Mouse (Mus musculus): ENCODE results near the gene Ptma.
"Not testable (repeated sequence)": the region's sequence is repeated elsewhere in the genome, so short reads cannot be mapped to it uniquely, and the experiment has no call there.

Gene Ptma

DNA sequence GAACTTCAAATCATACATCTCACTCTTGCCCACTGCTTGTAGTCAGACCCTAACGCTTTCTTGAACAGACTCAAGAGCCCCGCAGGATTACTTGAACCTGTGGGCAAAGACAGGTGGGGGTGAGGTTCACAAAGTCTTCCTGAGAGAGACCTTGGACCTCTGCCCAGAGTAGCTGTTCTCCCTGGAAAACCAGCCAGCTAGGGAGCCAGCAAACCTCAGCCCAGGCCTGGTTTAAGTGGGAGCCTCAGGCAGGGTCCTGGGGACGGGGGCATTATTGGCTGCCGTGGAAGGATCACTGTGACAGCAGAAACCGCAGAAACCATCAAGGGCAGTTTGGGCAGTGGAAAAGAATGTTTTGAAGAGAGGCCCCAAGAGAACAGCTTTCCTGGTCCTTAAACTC, 29.2 kb upstream of the Ptma start:
- peak; percentile 40 to 43 for DNase-seq

DNA sequence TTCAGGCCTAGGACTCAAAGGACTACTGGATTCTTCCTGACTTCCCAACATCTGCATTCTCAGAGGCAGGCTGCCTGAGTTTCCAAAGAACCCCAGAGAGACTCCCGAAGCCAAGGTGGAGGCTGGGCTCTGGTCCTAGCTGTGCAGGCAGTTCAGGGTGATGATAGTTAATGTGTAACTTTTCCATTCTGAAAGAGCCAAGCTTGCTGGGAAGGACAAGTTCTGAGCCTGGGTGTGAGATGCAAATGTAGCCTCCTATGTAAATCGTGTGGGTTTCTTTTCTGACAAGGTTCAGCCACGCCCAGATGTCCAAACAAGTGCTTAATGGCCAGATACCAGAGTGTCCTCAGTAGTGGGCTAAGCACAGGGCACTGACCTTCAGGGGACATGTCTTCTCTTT, 28.5 kb upstream of the Ptma start:
- DNase-seq: no peak

DNA sequence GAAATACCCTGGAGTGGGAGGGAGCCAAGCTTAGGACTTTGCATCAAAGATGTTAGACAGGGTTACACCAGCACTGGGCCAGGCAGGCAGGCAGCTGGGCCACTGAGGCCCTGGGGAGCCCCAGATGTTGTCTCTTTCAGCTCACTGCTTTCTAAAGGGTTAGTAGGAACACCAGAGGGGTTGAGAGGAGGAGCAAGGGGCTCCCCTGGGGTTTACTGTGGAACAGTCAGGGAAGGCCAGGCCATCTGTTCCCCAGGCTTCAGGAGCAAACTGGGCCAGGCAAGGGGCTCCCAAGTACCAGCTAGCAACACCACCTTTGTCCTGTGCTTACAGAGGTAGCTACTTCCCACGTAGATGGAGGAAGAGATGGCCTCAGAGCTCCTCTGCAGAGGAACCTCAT, 27.9 kb upstream of the Ptma start:
- peak; percentile 65 to 72 for DNase-seq

DNA sequence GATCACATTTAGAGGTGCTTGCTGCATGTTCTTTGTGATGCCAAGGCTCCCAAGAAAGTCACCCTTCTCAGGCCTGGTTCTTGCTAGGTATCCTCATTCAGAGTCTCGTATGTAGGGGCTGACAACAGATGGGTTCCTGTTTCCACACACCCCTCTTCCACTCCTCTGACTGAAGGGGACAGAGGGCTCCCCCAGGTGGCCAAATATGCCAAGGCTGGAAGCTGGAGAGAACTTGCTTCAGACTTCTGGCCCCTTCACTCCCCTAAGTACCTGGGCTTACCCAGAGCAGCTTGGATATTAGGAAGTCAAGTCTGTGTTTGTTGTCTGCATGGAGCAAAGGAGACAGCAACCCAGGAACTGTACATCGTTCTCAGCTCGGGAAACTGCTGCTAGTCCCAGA, 26.6 kb upstream of the Ptma start:
- DNase-seq: peak; percentile 85 to 87

DNA sequence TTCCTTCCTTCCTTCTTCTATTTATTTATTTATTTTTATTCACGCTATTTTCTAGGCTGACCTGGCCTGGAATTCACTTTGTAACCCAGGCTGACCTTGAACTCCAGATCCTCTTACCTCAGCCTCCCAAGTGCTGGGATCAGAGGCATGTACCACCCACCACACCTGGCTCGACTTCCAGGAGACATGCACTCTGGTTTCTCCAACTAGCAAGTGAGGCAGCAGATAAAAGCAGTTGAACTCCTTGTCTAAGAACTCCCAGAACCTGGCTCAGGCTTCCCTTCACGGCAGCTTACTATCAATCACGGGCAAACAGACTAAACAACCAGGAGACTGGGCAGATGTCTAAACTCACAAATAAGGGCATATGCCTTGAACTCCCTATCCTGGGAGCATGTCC, 25.8 kb upstream of the Ptma start:
- DNase-seq: no peak

DNA sequence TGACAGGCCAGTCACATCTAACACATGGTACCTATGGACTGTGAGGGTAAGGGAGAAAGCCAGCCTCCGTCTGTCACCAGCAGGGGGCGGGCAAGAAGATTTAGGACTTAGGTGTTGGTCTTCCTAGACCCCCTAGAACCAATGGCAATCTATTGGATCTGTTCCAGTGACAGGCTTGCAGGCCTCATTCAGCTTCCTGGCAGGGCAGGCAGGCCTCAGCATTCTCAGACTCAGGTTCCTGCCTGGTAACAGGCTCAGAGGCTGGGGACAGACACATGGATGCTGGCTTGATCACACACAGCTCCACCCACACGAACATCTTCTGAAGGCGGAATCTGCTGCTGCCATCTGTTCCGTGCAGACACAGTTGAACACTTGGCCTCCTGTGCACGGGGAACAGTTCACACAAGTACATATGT, 25.4 kb upstream of the Ptma start:
- peak; percentile 89 to 93 for DNase-seq

DNA sequence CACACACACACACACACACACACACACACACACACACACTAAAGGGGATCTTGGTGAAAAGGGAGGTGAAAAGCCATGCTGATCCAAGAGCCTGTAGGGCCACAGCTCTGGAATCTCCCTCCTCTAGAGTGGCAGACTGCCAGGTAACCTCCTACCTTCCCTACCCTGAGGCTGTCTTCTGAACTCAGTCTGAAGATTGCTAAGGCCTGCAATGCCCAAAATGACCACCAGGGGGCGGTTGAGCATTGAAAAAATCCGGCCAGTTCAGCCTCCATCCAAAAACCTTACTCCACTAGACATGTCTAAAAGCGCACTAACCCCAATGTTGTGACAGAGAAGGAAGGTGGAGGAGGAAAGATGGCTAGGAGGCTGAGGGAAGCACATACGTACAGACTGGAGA, 25.0 kb upstream of the Ptma start:
- peak; percentile 97 to 99 for DNase-seq

DNA sequence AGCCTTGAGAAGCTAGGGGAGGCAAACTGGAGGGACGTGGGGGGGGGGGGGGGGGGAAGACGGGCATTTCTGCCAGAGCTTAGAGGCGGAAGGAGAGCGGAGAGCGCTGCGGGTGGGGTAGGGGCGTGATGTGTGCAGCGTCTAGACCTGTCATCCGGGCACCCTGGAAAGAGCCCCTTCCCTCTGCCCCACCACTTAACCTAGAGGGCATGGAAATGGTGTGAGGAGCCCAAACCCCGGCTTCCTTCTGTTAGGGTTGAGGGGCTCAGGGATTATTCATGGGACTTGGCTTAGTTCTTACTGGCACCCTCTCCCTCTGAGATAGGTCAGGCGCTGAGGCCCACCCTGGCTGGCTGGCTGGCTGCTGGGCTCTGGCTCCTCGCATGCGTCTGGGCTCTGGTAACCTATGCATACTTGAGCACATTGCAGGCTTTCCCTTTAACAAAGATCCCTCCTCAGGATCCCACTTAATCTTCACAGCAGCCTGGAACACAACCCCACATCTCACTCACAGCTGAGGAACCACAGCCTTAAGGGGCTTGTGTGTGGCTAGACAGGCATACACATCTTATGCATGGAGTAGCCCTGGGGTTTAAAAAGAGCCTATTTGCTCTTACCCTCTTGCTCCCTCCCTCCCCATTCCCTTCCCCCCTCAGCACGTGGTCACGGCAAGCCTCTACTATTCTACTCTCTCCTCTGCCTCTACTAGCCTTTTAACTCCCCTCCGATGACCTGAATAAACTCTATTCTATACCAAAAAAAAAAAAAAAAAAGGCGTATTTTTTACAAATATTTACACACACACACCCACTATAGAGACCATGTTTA, 24.1 kb upstream of the Ptma start:
- DNase-seq: peak; percentile 48 to 53

DNA sequence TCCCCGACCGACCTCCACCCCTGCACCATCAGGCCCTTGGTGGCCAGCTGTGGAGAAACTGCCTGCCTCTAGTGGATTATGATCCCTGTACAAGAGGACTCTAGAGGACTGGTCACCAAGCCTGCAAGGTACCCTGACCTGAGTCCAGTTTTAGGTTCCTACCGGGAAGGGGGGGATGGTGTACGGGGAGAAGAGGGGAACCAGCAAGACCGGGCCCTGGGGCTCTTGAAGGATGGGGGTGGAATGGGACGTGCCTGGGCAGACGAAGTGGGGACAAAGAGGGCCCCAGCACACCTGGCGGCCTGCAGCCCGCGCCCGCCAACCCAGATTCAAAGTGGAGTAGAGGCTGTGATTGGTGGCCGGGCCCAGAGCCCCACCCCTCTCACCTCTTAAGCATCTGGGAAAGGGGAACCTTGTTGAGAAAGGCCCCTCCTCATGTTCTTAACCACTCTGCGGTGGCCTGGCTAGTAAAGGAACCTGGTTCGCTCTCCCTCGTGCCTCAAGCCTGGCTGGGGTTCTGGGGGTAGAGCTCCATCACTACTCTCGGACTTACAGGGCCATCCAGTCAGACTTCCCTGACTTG, 23.3 kb upstream of the Ptma start:
- peak in 1 of 2 experiments; percentile 53 for DNase-seq

DNA sequence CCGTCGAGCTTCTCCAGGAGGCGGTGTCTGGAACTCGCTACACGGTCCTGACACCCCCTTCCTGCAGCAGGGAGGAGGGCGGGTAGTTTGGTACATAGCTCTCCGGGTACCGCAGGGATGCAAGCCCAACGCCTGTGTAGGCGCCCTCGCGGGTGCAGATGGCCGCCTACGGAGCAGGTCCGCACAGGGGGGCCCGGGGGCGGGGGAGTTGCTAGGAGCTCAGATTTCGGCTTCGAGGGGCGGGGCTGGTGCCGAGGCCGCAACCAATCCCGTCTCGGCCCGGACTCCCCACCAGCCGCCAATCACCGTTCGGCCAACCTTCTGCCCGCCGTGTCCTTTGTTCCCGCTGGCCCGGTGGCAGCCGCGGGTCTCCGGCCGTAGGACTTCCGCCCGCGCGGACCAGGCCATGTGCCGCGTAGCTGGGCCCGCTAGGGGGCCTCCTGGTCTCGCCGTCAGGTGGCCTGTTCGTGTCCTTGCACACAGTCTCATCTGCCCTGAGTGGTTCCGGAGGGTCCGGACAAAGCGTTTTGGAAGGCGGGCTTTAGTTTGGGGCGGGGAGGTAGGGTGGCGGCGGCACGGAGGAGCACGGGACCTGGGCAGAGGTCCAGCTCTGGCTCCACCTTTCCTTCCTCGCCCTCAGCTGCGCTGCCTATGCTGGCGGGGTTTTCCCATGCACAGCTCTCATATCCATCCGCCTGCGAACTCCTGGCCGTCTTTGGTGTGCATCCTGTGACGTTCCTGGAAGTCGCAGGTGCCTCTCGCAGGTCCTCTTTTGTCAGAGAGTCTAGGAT, 22.4 kb upstream of the Ptma start:
- peak; percentile 97 to 98 for DNase-seq

DNA sequence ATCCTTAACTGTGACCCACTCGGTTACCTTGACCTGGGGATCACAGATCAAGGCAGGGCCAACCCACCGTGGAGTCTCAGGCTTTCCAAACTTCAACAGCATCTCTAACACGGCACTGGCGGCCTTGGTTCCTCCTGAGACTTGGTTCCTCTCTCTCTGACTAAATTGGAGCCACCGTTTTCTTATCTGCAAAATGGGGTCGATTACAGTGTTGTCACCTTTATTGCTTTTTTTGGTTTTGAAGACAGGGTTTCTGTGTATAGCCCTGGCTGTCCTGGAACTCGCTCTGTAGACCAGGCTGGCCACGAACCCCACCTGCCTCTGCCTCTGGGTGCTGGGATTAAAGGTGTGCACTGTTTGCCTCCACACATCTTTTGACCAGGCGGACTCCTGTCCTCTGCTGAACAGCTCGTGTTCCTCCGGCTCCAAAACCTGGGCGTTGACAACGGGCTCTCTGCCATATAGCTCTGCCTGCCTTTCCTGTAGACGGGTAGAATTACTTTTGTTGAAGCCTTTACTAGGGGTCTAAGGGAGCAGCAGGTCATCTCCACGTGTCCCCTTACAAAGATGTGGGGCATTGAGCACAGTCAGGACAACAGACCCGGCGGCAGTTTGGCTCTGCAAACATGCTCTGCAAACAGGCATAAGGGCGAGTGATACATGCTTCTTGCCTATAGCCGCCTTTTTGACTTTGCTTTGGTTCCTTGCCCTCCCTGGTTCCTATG, 21.7 kb upstream of the Ptma start:
- peak; percentile 62 to 71 for DNase-seq

DNA sequence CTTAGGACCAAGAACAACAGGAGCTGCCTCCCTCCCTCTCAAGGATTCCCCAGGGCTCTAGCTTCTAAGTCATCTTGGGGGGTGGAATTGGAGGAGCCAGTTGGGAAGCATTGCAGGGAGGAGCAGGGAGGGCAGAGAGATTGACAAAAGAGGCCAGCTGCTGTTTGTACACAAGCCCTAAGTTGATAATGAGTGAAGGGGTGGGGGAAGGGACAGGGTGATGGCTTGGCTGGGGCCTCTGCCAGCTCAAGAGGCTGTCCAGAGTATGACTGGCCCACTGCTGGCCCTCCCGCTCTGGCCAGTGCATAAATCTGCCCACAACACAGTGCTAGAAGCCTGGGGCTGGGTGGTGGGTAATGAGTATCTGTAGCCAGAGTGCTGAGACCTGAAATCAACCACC, 21.1 kb upstream of the Ptma start:
- peak; percentile 66 to 70 for DNase-seq

DNA sequence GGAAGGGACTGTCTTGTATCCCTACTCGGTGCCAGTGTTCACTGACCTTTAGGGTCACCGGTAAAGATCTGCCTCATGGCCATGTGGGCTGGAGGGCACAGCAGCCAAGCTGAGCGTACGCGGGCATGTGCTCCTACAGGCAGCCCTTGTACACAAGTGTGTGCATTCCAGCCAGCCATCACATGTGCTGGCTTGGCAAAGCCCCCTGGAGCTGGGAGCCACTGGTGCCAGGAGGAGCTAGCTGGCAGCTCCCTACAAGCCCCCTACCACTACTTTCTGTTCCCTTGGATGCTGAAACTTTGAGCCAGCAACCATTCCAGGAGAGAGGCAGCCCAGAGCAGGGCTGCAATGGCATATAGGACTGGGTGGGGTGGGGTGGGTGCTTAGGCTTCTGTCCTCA, 20.1 kb upstream of the Ptma start:
- DNase-seq: peak; percentile 52 to 71

DNA sequence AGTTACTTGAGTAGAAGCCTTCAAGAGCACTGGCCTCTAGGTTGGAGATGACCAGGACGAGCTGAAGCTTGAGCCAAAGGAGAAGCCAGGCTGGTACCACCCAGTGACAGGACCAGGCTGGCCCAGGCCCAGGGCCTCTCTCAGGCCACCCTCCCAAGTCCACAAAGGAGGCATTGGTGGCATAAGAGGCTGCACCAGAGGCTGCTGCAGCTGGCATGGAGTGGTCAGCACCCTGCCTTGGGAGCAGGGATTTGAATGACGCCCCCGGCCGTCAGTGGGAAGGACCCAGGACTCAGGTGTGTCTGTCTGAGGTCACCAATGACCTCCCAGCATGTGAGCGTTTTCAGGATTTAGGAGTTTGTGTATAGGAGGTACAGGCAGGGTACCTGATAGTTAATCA, 18.7 kb upstream of the Ptma start:
- no peak for DNase-seq

DNA sequence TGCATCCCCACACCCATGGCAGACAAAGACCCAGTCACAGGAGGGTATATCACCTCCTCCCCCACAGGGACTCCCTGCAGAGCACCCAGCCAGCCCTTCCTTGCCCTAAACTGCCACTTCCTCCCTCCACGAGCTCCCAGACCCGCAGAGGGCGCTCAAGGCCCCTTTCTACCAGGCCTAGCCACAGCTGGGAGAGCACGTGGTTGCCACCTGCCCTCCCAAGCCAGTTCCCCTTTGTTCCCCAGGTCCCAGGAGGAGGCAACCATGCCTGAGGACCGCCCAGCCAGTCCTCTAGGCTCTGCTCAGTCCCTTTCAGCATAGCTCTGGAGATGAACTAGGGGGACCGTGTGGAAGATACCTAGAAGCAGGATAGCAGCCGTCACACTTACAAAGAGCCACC, 17.1 kb upstream of the Ptma start:
- peak; percentile 85 to 86 for DNase-seq

DNA sequence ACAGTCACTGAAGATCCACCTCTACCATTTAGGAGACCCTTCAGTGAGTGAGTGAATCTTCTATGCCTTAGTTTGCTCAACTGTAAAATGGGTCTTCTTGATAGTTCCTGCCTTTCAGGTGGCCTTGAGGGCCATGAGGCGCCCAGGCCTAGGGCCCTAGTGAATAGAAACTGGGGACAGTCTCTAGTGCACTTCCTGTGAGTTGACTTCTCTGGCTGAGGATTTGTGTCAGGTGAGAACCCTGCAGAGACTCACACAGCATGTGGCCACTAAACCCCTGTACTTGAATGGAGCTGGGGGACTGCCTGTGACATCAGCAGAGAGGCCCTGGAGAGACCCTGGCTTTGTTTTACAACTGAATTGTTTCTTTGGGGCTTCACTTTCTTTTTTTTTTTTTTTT, 16.3 kb upstream of the Ptma start:
- no peak for DNase-seq

DNA sequence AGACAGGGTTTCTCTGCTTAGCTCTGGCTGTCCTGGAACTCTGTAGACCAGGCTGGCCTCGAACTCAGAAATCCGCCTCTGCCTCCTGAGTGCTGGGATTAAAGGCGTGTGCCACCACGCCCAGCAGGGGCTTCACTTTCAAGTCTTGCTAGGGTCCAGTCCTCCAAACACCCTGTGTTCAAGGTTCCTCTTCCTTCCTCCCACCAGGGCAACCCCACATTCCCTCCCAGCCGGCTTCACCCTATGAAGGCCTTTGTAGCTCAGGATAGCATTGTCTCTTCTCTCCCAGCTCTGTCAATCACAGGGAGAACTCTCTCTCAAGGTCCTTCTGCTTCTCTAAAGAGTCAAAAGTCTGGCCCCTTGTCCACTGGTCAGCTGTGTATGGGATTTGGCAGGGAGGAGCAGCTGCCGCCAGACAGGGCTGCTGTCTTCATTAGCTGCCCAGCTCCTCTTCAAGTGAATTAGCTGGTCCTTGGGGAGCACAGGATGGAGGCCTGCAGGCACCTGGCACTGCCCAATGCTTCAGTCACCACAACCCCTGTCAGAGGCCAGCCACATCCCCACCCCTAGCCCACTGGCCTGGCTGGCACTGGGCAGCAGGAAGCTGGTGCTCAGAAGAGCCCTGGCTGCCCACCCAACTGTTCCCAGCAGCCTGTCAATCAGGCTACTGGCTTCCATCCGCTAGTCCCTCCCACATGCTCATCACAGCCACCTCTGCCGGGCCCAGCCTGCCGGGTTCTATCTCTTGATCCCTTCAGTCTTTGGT, 15.7 kb upstream of the Ptma start:
- peak; percentile 66 to 75 for DNase-seq

DNA sequence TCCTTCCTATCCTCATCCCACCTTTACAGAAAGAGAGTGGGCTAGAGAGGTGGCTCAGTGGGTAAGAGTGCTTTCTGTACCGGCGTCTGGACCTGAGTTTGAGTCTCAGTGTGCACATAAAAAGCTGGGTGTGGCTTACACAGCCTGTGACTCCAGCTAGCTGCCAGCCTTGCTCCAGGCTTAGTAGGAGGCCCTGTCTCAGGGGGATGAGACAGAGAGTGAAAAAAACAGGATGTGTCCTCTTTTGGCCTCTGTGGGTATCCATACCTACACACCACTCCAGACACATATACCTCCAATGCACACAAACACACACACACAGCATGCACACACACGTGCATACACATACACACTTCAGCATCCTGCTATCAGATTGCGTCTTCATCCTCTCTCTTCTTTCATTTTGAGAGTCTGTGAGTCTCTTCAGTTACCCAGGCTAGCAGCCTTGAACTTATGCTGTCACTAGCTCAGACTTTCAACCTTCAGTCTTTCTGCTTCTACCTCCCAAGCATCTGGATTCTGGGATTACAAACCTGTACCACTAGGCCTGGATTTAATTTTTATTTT, 14.3 kb upstream of the Ptma start:
- DNase-seq: no peak

DNA sequence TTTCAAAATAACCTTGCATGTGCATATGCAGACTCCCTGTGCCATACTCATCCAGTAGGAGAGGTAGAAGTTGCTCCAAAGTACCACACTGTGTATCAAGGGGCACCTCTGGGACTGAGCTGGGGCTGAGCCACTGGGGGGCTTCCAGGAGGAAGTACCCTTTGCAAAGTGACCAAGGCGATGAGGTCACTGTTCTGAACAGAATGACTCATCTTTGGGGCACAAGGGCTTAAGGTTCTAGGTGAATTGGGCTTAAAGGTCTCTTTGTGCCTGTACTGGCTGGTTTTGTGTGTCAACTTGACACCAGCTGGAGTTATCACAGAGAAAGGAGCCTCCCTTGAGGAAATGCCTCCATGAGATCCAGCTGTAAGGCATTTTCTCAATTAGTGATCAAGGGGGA, 13.5 kb upstream of the Ptma start:
- DNase-seq: not testable (repeated sequence)

DNA sequence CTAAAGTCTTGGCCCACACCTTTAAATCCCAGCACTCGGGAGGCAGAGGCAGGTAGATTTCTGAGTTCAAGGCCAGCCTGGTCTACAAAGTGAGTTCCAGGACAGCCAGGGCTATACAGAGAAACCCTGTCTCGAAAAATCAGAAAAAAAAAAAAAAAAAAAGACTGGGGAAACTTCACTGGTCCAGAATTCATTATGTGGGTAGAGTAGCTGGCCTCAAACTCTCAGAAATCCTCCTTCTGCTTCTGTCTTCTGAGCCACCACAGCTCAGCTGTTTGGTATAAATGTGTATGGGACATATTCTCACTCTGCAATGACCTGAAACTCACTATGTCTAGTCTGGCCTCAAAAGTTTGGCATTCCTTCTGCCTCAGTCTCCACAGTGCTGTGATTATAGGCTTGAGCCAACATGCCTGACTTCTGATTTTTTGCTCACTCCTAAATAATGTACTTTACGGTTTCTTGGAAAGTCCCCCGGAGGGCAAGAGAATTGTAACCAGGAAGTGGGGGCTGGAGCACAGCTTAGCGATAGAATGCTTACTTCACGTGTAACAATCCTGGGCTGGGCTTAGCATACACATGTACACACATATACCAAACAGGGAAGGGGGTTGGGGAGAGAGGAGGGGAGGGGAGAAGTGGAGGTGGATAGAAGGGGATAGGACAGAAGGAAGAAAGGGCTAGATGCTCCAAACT, 10.7 kb upstream of the Ptma start:
- no peak for DNase-seq

DNA sequence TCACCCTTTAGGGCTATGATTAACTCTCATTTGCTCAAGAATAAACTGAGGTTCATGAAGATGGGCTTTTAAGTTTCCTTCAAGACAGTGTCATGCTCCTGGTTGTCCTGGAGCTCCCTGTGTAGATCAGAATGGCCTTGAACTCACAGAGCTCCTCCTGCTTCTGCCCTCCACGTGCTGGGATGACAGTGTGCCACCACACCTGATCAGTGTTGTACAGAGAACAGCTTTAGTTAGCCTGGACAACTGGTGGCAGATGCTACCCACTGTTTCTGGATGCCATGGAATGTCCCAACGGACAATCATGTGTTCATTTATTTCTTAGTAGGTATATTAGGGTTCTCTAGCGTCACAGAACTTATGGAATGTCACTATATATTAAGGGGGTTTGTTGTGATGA, 9.4 kb upstream of the Ptma start:
- DNase-seq: no peak

All from cerebellum, postnatal 10 days (tissue).